Mouse (Mus musculus) lung, adult 2 months (tissue): ENCODE measurements around the gene Slc1a7.

Experiments
- CTCF ChIP-seq: fragments of 200-500 bp; IDR thresholded peaks from 2 replicates; pipeline ENCODE4 v1.5.1; 2011; ENCODE audit warnings: mild to moderate bottlenecking, low read length, control low read depth; ENCODE audit not compliant: insufficient read depth
- POLR2A ChIP-seq: fragments of 200-500 bp; IDR thresholded peaks from 2 replicates; pipeline ENCODE4 v1.6.1; 2011; ENCODE audit warnings: low read depth, mild to moderate bottlenecking, control low read depth, low read length, borderline replicate concordance; ENCODE audit errors: extremely low read depth

GRCm38 (mm10) chr4:107923145-107923802 is 44.9 kb upstream of the Slc1a7 start, which contains the start of gene Cpt2:
- TF ChIP-seq CTCF (no peak), POLR2A (peak; percentile 96)
